Mouse (Mus musculus) lung, adult 2 months (tissue): Measurements from ENCODE around the gene Gipc3.

Experiments
- CTCF ChIP-seq: fragments of 200-500 bp; IDR thresholded peaks from 2 replicates; pipeline ENCODE4 v1.5.1; 2011; ENCODE audit warnings: mild to moderate bottlenecking, low read length, control low read depth; ENCODE audit not compliant: insufficient read depth
- POLR2A ChIP-seq: fragments of 200-500 bp; IDR thresholded peaks from 2 replicates; pipeline ENCODE4 v1.6.1; 2011; ENCODE audit warnings: low read depth, mild to moderate bottlenecking, control low read depth, low read length, borderline replicate concordance; ENCODE audit errors: extremely low read depth

GRCm38 (mm10) chr10:81289278-81289677 lies 53.8 kb downstream of the Gipc3 start:
- peak; percentile 90 for TF ChIP-seq CTCF
- no peak for TF ChIP-seq POLR2A
